Mouse (Mus musculus) thymus, adult 2 months (tissue): ENCODE measurements at regions not wholly inside any gene's neighbourhood (a gene's known extent, or its start where the extent isn't known, plus 50 kb on each side); places are given as distances from the start of the nearest gene placed in this dataset.

ENCODE experiments used
- CTCF ChIP-seq: fragments of 200-500 bp; IDR thresholded peaks from 2 replicates; pipeline ENCODE4 v1.5.1; 2012; ENCODE audit warnings: mild to moderate bottlenecking, control low read depth, low read length, moderate library complexity, borderline replicate concordance; ENCODE audit not compliant: control insufficient read depth, poor library complexity, insufficient read depth; ENCODE audit errors: extremely low read depth
- POLR2A ChIP-seq: fragments of 200-500 bp; IDR thresholded peaks from 2 replicates; pipeline ENCODE4 v1.6.1; 2012; ENCODE audit warnings: mild to moderate bottlenecking, low read length, control low read depth, moderate library complexity; ENCODE audit not compliant: control insufficient read depth, poor library complexity, insufficient read depth; ENCODE audit errors: extremely low read depth

- no peak for TF ChIP-seq CTCF
- no peak for TF ChIP-seq POLR2A
Observed at GRCm38 (mm10) chr1:128819611-128820010, 227.5 kb upstream of the Cxcr4 start.
